Mouse (Mus musculus) embryonic facial prominence, embryonic 14.5 days (tissue): Measurements from ENCODE around the gene Rad9a. TPM values are rescaled to one million over a fixed set of nuclear protein-coding genes. Genes with fewer than 3 reads are reported as not detected.

Experiments used
- ATAC-seq: fragments of 200-750 bp; cut with Nextera tagmentation; 2 replicates; pipeline ENCODE4 v1.8.0; 2017; ENCODE audit warnings: low read depth, moderate number of reproducible peaks, moderate TSS enrichment
- DNase-seq: peaks from one replicate; pipeline ENCODE4 v3.0.0-alpha.2; 2015; ENCODE audit warnings: low spot score
- H3K27ac ChIP-seq: fragments of 300-500 bp; sonication (generic); replicated peaks from 2 replicates; pipeline ENCODE4 v1.5.1; 2014; ENCODE audit warnings: low read depth, mild to moderate bottlenecking, low read length, moderate library complexity
- H3K27me3 ChIP-seq: fragments of 300-500 bp; sonication (generic); replicated peaks from 2 replicates; pipeline ENCODE4 v1.6.1; 2014; ENCODE audit warnings: low read length; ENCODE audit not compliant: control insufficient read depth, insufficient read depth
- H3K36me3 ChIP-seq: fragments of 300-500 bp; sonication (generic); 2 replicates; pipeline ENCODE4 v1.6.1; 2014; ENCODE audit warnings: low read length, mixed read lengths; ENCODE audit not compliant: control insufficient read depth, insufficient read depth
- H3K4me1 ChIP-seq: fragments of 300-500 bp; sonication (generic); 2 replicates; pipeline ENCODE4 v1.6.1; 2014; ENCODE audit warnings: antibody characterized with exemption, low read length; ENCODE audit not compliant: control insufficient read depth, insufficient read depth
- H3K4me2 ChIP-seq: fragments of 300-500 bp; sonication (generic); 2 replicates; pipeline ENCODE4 v1.6.1; 2014; ENCODE audit warnings: low read depth, mild to moderate bottlenecking, low read length, moderate library complexity, mixed read lengths
- H3K4me3 ChIP-seq: fragments of 300-500 bp; sonication (generic); 2 replicates; pipeline ENCODE4 v1.5.1; 2014; ENCODE audit warnings: low read depth, mild to moderate bottlenecking, low read length
- H3K9ac ChIP-seq: fragments of 300-500 bp; sonication (generic); 2 replicates; pipeline ENCODE4 v1.6.1; 2014; ENCODE audit warnings: low read depth, mild to moderate bottlenecking, low read length, moderate library complexity, mixed read lengths
- H3K9me3 ChIP-seq: fragments of 300-500 bp; sonication (generic); 2 replicates; pipeline ENCODE4 v1.6.1; 2016; ENCODE audit warnings: low read length; ENCODE audit not compliant: control insufficient read depth
- WGBS: fragments of 180-500 bp; shearing (Covaris S2); extraction: QIAGEN DNeasy Blood & Tissue Kit; methylation state at CpG from one replicate; pipeline ENCODE4 v1.1.7; 2014; 5-methylcytosine and 5-hydroxymethylcytosine counted together
- microRNA-seq: library from miRNA; unstranded; fragments of <30 nt; microRNA quantifications from one replicate; pipeline ENCODE4, GENCODE M21; 2016; ENCODE audit warnings: borderline number of aligned reads
- polyA plus RNA-seq: library from polyadenylated mRNA; unstranded; fragments of >200 nt; fragmentation: Nextera tagmentation; extraction: Ambion mirVana; gene quantifications from 2 replicates; pipeline ENCODE4 v1.2.1, GENCODE M21; 2014

Gene Rad9a
- polyA plus RNA-seq, 1 experiment from 2014 or later = 28.9 TPM

DNA sequence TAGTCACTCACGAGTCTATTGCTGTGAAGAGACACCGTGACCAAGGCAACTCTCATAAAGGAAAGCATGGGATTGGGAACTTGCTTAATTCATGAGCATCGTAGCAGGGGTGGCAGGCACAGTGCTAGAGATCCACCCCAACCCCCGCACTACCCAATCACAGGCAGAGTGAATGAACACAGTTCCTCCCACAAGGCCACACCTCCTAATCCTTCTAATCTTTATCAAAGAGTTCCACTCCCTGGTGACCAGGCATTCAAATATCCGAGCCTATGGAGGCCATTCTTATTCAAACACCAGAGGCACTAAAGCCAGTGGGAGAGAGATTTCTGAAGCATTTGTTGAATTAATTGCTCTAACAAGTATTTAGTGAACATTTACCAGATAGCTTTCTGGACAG lies 55.5 kb downstream of the Rad9a start:
- H3K4me3 ChIP-seq = no peak overlapping the region
- no peaks in the 10 kb centered on the region for H3K9me3 ChIP-seq
- 90% methylated on average over 5 of the region's 5 CpGs for WGBS
- peaks cover 11% of the 10 kb centered on the region; the same call in 1 of the 2 replicates for H3K4me1 ChIP-seq
- H3K27me3 ChIP-seq = no peaks in the 10 kb centered on the region
- H3K9ac ChIP-seq = no peak overlapping the region
- ATAC-seq (no peak), DNase-seq (no peak)
- no peak overlapping the region for H3K27ac ChIP-seq
- peaks cover 12% of the 10 kb centered on the region for H3K36me3 ChIP-seq
- no peak overlapping the region for H3K4me2 ChIP-seq

Small RNA genes lying within 50 kb of the gene (microRNA-seq; reads per million reads assigned to microRNA genes)
- not detected for gene Gm26115

Other genes with a start within 250 kb of the Rad9a start
- gene Aldh3b3, start 243.0 kb downstream of the Rad9a start, polyA plus RNA-seq = 0.18 and 0.24 TPM in 2 replicates
- gene Aldh3b2, start 229.3 kb downstream of the Rad9a start, polyA plus RNA-seq = 9.2 and 11.8 TPM in 2 replicates
- 8.2 and 8.5 TPM in 2 replicates for gene Acy3, start 215.1 kb downstream of the Rad9a start, polyA plus RNA-seq
- gene Tbx10, start 208.9 kb downstream of the Rad9a start, polyA plus RNA-seq = 0.10 TPM in 1 of 2 replicates, not detected in the other
- 25.8 and 29.5 TPM in 2 replicates for gene Nudt8, start 201.1 kb downstream of the Rad9a start, polyA plus RNA-seq
- gene Gm49405, start 201.0 kb downstream of the Rad9a start, polyA plus RNA-seq = 1.4 and 1.6 TPM in 2 replicates
- gene Doc2g, start 198.3 kb downstream of the Rad9a start, polyA plus RNA-seq = 2.5 and 3.4 TPM in 2 replicates
- gene Ndufv1, start 188.9 kb downstream of the Rad9a start, polyA plus RNA-seq = 188 and 199 TPM in 2 replicates
- gene Gstp1, start 163.7 kb downstream of the Rad9a start, polyA plus RNA-seq = 483 and 496 TPM in 2 replicates
- 1.2 and 4.5 TPM in 2 replicates for gene Gstp2, start 155.6 kb downstream of the Rad9a start, polyA plus RNA-seq
- gene Gstp3, start 142.1 kb downstream of the Rad9a start, polyA plus RNA-seq = 0.35 TPM in 1 of 2 replicates, not detected in the other
- gene Cabp2, start 120.1 kb downstream of the Rad9a start, polyA plus RNA-seq = not detected in 2 replicates
- 66.1 and 68.6 TPM in 2 replicates for gene Cdk2ap2, start 104.5 kb downstream of the Rad9a start, polyA plus RNA-seq
- gene Pitpnm1, start 101.7 kb downstream of the Rad9a start, polyA plus RNA-seq = 5.6 and 6.6 TPM in 2 replicates
- gene Aip, start 75.8 kb downstream of the Rad9a start, polyA plus RNA-seq = 81.9 and 88.6 TPM in 2 replicates
- 0.08 TPM in 1 of 2 replicates, not detected in the other for gene Gpr152, start 61.9 kb downstream of the Rad9a start, polyA plus RNA-seq
- gene Cabp4, start 57.6 kb downstream of the Rad9a start, polyA plus RNA-seq = 0.12 TPM in 1 of 2 replicates, not detected in the other
- gene Coro1b, start 53.0 kb downstream of the Rad9a start, polyA plus RNA-seq = 139 and 162 TPM in 2 replicates
- 5.1 and 6.7 TPM in 2 replicates for gene Ptprcap, start 48.1 kb downstream of the Rad9a start, polyA plus RNA-seq
- gene Rps6kb2, start 38.3 kb downstream of the Rad9a start, polyA plus RNA-seq = 34.1 and 43.2 TPM in 2 replicates
- 4.3 and 5.3 TPM in 2 replicates for gene Carns1, start 26.2 kb downstream of the Rad9a start, polyA plus RNA-seq
- gene Tbc1d10c, start 10.4 kb downstream of the Rad9a start, polyA plus RNA-seq = 3.6 and 3.8 TPM in 2 replicates
- 744 and 800 TPM in 2 replicates for gene Ppp1ca, start 9.6 kb downstream of the Rad9a start, polyA plus RNA-seq
- 6.0 and 6.3 TPM in 2 replicates for gene Clcf1, start 12.6 kb upstream of the Rad9a start, polyA plus RNA-seq
- gene AC109138.7, start 12.7 kb upstream of the Rad9a start, polyA plus RNA-seq = not detected in 2 replicates
- 28.1 and 31.3 TPM in 2 replicates for gene Pold4, start 30.2 kb upstream of the Rad9a start, polyA plus RNA-seq
- 16.3 and 16.6 TPM in 2 replicates for gene Ssh3, start 67.5 kb upstream of the Rad9a start, polyA plus RNA-seq
- 7.6 and 9.0 TPM in 2 replicates for gene Ankrd13d, start 81.5 kb upstream of the Rad9a start, polyA plus RNA-seq
- 17.0 and 18.9 TPM in 2 replicates for gene Grk2, start 104.6 kb upstream of the Rad9a start, polyA plus RNA-seq
- 48.3 and 52.6 TPM in 2 replicates for gene Kdm2a, start 196.6 kb upstream of the Rad9a start, polyA plus RNA-seq
- 30.0 and 40.4 TPM in 2 replicates for gene Rhod, start 237.8 kb upstream of the Rad9a start, polyA plus RNA-seq